Mouse (Mus musculus) limb, embryonic 14.5 days (tissue): ENCODE results near the gene Rras. TPM values are rescaled to one million over a fixed set of nuclear protein-coding genes. Genes with fewer than 3 reads are reported as not detected.

Experiments
- ATAC-seq: fragments of 200-750 bp; cut with Nextera tagmentation; 2 replicates; pipeline ENCODE4 v1.8.0; 2017; ENCODE audit warnings: low read depth, moderate number of reproducible peaks, moderate TSS enrichment; ENCODE audit not compliant: low FRiP score
- DNase-seq: peaks from one replicate; pipeline ENCODE4 v3.0.0-alpha.2; 2015; ENCODE audit warnings: low spot score
- H3K27ac ChIP-seq: fragments of 300-500 bp; sonication (generic); replicated peaks from 2 replicates; pipeline ENCODE4 v1.5.1; 2014; ENCODE audit warnings: low read depth, mild to moderate bottlenecking, low read length, moderate library complexity, mixed read lengths
- H3K27me3 ChIP-seq: fragments of 300-500 bp; sonication (generic); 2 replicates; pipeline ENCODE4 v1.6.1; 2014; ENCODE audit warnings: low read length, mixed read lengths; ENCODE audit not compliant: control insufficient read depth, insufficient read depth
- H3K36me3 ChIP-seq: fragments of 300-500 bp; sonication (generic); 2 replicates; pipeline ENCODE4 v1.6.1; 2014; ENCODE audit warnings: mild to moderate bottlenecking, low read length, moderate library complexity, mixed read lengths; ENCODE audit not compliant: control insufficient read depth, insufficient read depth
- H3K4me1 ChIP-seq: fragments of 300-500 bp; sonication (generic); 2 replicates; pipeline ENCODE4 v1.6.1; 2014; ENCODE audit warnings: antibody characterized with exemption, low read length, mixed read lengths; ENCODE audit not compliant: control insufficient read depth, insufficient read depth
- H3K4me2 ChIP-seq: fragments of 300-500 bp; sonication (generic); replicated peaks from 2 replicates; pipeline ENCODE4 v1.6.1; 2014; ENCODE audit warnings: low read depth, mild to moderate bottlenecking, low read length, moderate library complexity; ENCODE audit not compliant: severe bottlenecking
- H3K4me3 ChIP-seq: fragments of 300-500 bp; sonication (generic); replicated peaks from 2 replicates; pipeline ENCODE4 v1.5.1; 2014; ENCODE audit warnings: low read length
- H3K9ac ChIP-seq: fragments of 300-500 bp; sonication (generic); 2 replicates; pipeline ENCODE4 v1.6.1; 2014; ENCODE audit warnings: mild to moderate bottlenecking, low read depth, low read length, moderate library complexity; ENCODE audit not compliant: severe bottlenecking
- H3K9me3 ChIP-seq: fragments of 300-500 bp; sonication (generic); 2 replicates; pipeline ENCODE4 v1.6.1; 2016; ENCODE audit warnings: low read length; ENCODE audit not compliant: control insufficient read depth
- POLR2A ChIP-seq: fragments of 200-500 bp; IDR thresholded peaks from 2 replicates; pipeline ENCODE4 v1.8.0; 2012; ENCODE audit warnings: inconsistent platforms, mild to moderate bottlenecking, moderate library complexity, borderline replicate concordance; ENCODE audit not compliant: insufficient read depth, insufficient read length; ENCODE audit errors: extremely low read depth
- WGBS: fragments of 180-500 bp; shearing (Covaris S2); extraction: QIAGEN DNeasy Blood & Tissue Kit; methylation state at CpG from one replicate; pipeline ENCODE4 v1.1.7; 2014; 5-methylcytosine and 5-hydroxymethylcytosine counted together
- polyA plus RNA-seq, 2 experiments: library from polyadenylated mRNA; depleted of rRNA in 1 of 2; stranded (reverse) in 1 of 2; unstranded in 1 of 2; fragments of >200 nt; fragmentation: Nextera tagmentation in 1 of 2; extraction: Ambion mirVana in 1 of 2; gene quantifications; 2 replicates each; pipeline versions ENCODE4 v1.2.1 to v1.2.3; 2012 to 2014

Rras gene
- polyA plus RNA-seq, 2 experiments: 42.8 to 53.8 TPM

- no peak for DNase-seq
- 51% methylated on average over 2 of the region's 2 CpGs for WGBS
These were observed 8.5 kb downstream of the Rras start for GRCm38 (mm10) chr7:45026256-45026655.

DNA sequence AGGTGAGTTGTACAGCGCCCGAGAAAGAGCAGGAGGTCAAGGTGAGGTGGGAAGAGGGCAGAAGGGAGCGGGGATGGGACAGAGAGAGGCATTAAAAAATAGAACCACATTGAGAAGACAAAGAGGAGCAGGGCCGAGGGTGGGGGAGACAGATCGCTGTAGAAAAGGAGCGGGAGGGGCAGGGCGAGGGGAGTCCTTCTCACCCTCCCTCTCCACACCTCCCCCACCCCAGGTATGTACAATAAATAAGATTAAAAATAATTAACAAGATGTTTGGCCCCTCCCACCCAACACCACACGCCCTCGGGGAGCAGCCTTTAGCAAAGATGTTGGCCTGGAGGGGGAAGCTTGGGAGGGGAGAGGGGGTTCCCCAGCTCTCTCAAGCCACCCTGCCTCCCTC lies 10.0 kb downstream of the Rras start:
- Histone ChIP-seq H3K9ac (no peak overlapping the region), H3K27ac (no peak overlapping the region), H3K27me3 (no peaks in the 10 kb centered on the region), H3K4me3 (no peak overlapping the region), H3K9me3 (no peaks in the 10 kb centered on the region), H3K4me2 (no peak overlapping the region), H3K4me1 (no peaks in the 10 kb centered on the region), H3K36me3 (peaks cover 63% of the 10 kb centered on the region)
- no peak for TF ChIP-seq POLR2A
- WGBS: 89% methylated on average over 9 of the region's 9 CpGs
- ATAC-seq (no peak), DNase-seq (no peak)

More at GRCm38 (mm10) chr7:45026256-45026655, 8.5 kb downstream of the Rras start:
- Histone ChIP-seq H3K36me3 (peaks cover 49% of the 10 kb centered on the region), H3K4me2 (no peak overlapping the region), H3K9ac (no peak overlapping the region), H3K4me3 (no peak overlapping the region), H3K27me3 (no peaks in the 10 kb centered on the region), H3K4me1 (no peaks in the 10 kb centered on the region), H3K9me3 (no peaks in the 10 kb centered on the region), H3K27ac (no peak overlapping the region)
- no peak for ATAC-seq
- TF ChIP-seq POLR2A: no peak

DNA sequence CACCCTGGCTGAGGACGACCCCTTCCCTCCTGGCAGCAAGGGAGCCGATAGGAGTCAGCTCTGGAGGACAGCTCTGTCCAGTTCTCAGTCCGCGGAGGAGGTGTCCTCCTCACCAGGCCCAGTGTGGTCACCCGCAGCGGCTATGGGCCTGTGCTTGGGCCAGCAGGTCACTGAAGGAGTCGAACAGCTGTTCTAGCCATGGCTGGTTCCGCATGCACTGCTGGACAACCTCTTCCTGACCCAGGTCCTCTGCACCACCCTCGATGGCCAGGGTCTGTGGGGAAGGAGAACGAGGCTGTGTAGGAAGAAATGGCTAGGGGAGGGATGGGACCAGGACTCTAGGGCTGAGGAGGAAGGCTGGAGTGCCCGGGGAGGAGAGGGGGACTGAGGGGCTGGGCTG lies 10.6 kb downstream of the Rras start:
- Histone ChIP-seq H3K27me3 (no peaks in the 10 kb centered on the region), H3K4me2 (no peak overlapping the region), H3K4me1 (no peaks in the 10 kb centered on the region), H3K9ac (no peak overlapping the region), H3K4me3 (no peak overlapping the region), H3K9me3 (no peaks in the 10 kb centered on the region), H3K27ac (no peak overlapping the region), H3K36me3 (peaks cover 69% of the 10 kb centered on the region)
- TF ChIP-seq POLR2A: no peak
- DNase-seq: no peak
- WGBS: 89% methylated on average over 11 of the region's 11 CpGs
- no peak for ATAC-seq

GRCm38 (mm10) chr7:45029995-45030394 lies 12.2 kb downstream of the Rras start:
- H3K4me3 ChIP-seq: no peak overlapping the region
- peaks cover 86% of the 10 kb centered on the region for H3K36me3 ChIP-seq
- no peaks in the 10 kb centered on the region for H3K27me3 ChIP-seq
- ATAC-seq (no peak), DNase-seq (no peak)
- H3K4me1 ChIP-seq: no peaks in the 10 kb centered on the region
- H3K9ac ChIP-seq: no peak overlapping the region
- no peak overlapping the region for H3K4me2 ChIP-seq
- no peaks in the 10 kb centered on the region for H3K9me3 ChIP-seq
- no peak for TF ChIP-seq POLR2A
- no peak overlapping the region for H3K27ac ChIP-seq
- 96% methylated on average over 6 of the region's 6 CpGs for WGBS

- Histone ChIP-seq H3K9me3 (no peaks in the 10 kb centered on the region), H3K27ac (no peak overlapping the region), H3K9ac (no peak overlapping the region), H3K4me1 (no peaks in the 10 kb centered on the region), H3K36me3 (peaks cover 94% of the 10 kb centered on the region), H3K4me2 (no peak overlapping the region), H3K27me3 (no peaks in the 10 kb centered on the region), H3K4me3 (no peak overlapping the region)
- ATAC-seq (no peak), DNase-seq (no peak)
- WGBS: 95% methylated on average over 8 of the region's 8 CpGs
- no peak for TF ChIP-seq POLR2A
These were observed 13.1 kb downstream of the Rras start for GRCm38 (mm10) chr7:45030857-45031256.
